Mouse (Mus musculus) gastrocnemius, adult 18-20 months (tissue): ENCODE data around the gene Sergef. TPM values are rescaled to one million over a fixed set of nuclear protein-coding genes. Genes with fewer than 3 reads are reported as not detected.
A peak's percentile ranks its signal among the peaks of the same experiment; 100 is the strongest.

Experiments used
- DNase-seq: peaks from one replicate; pipeline ENCODE4 v3.0.0; 2021; ENCODE audit warnings: low spot score
- total RNA-seq, 2 experiments: library from RNA; stranded (reverse); gene quantifications; 2 replicates each; pipeline ENCODE4 v1.2.3; 2021

Sergef gene
- total RNA-seq, 2 experiments from 2014 or later = 3.9 to 4.3 TPM

DNA sequence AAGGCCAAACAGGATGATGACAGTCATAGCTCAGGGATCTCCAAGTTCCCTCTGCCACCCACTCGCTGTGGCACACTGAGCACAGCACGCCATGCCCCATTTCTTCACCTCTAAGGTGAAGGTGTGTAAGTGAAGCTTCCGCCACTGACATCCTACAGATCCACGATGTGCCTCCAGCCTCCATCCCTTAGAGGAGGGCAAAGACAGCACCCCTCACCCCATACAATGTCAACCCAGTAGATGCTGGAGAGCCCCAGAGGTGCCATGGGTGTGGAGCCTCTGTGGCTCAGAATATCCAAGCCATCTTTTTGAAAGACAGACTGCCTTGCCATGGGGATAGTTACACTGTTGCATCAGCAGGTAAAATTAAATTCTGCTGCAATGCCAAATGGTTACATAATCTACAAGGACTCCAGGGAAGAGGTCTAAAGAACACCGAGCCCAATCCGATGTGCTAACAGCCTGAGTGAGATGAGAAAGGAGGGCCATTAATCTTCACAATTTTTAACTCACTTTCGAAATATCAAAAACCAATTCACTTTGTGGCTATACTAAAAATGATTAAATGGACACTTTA lies 23.1 kb downstream of the Sergef start:
- DNase-seq = peak; percentile 65

DNA sequence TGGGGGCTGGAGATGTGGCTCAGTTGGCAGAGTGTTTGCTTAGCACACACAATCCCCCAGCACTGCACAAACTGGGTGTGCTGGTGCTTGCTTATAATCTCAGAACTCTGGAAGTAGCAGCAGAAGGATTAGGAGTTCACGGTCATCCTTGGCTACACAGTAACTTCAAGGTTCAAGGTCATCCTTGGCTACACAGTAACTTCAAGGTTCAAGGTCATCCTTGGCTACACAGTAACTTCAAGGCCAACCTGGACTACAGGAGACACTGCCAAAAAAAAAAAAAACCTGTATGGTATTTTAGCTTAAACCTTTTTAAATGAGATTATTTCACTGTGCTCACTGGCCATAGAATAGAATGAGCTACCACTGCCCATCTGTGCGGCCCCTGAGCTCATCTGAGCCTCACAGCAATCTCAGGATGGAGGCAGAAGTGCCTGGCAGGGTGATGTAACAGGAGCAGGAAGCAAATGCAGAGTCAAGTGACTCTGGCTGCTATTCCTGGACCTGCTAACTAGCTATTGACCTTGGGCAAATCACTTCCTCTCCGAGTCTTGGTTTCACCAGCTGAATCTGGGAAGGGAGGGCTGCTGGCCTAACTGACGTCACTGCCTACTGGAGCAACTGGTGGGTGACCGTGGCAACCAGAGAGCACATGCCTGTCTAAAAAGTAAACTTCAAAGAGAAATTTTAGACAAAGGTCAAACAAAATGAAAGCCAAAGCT lies 24.2 kb downstream of the Sergef start:
- DNase-seq = peak; percentile 72

GRCm38 (mm10) chr7:46614263-46614662 lies 25.3 kb downstream of the Sergef start:
- no peak for DNase-seq

GRCm38 (mm10) chr7:46613091-46613490 lies 26.5 kb downstream of the Sergef start:
- DNase-seq = no peak

GRCm38 (mm10) chr7:46612421-46612937 lies 27.1 kb downstream of the Sergef start:
- DNase-seq = no peak

DNA sequence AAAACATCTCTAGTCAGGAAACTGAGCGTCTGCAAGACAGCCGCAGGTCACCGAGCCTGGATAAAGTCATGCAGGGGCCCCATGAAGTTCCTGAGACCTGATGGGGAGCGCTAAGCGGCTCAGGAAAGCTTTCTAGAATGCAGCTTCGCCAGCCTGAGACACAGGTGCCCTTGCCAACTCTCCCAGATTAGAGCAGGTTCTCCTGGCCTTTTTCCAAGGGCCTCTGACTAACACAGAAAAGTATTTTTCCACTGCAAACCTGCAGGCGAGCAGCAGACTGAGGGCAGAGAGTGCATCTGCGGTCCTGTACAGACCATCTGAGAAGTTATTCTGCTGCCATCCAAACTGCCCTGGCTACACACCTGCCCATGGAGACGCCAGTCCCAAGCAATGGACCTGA lies 27.6 kb downstream of the Sergef start:
- peak; percentile 52 for DNase-seq

- no peak for DNase-seq
Measured at GRCm38 (mm10) chr7:46609317-46609716, 30.3 kb downstream of the Sergef start.

DNA sequence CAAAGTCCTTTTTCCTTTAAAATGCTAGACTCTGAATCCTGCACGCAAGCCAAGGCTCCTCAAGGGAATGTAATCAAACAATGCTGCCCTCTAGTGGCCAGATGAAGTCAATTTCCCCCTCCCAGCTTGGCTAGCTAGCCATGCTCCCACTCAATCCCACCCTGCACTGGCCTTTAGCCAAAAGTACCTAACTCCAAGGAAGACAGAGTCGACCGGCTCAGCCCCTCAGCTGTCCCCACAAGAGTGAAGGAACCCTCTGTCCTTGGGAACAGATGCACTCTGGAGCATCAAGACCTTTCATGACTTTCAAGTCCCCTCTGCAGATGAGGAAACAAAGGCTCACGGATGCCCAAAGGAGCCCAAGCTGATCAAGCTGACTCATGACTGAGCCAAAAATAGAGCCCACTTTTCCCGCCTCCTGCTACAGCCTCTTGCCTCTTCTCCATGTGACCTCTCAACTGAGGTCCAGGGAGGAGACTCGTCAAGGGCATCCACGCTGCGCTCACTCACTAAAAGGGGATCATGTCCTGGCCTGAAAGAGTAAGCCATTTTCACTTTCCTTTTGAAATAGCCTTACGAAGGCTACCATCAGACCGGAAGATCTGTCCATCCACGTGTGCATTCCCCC lies 32.1 kb downstream of the Sergef start:
- DNase-seq = peak; percentile 68

GRCm38 (mm10) chr7:46607031-46607426 lies 32.6 kb downstream of the Sergef start:
- DNase-seq = no peak

DNA sequence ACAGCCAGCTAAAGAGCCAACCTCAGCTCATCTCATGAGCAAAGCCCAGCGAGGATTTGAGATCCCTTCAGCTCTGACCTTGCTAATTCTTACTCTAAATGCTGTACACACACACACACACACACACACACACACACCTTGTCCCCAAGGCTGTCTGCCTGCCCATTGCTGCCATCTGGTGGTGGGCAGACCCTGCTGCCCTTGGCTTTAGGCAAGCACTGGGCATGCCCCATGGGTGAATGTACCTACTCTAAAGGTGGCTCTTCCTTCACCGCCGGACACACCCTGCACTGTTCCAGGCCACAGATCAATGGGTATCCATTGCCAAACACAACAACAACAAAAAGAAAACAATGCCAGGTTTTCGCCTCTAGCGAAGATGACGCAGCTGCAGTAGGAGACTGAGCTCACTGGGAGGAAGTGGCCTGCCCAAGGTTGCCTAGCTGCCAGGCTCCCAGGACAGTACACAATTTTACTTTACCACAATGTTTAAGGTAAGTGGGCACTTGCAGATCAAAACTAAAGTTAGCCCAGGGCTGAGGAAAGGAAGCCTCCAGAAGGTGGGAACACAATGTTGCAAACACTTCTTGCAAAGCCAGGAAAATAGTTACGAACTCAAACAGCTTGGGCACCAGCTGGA lies 33.1 kb downstream of the Sergef start:
- DNase-seq = peak; percentile 73

DNA sequence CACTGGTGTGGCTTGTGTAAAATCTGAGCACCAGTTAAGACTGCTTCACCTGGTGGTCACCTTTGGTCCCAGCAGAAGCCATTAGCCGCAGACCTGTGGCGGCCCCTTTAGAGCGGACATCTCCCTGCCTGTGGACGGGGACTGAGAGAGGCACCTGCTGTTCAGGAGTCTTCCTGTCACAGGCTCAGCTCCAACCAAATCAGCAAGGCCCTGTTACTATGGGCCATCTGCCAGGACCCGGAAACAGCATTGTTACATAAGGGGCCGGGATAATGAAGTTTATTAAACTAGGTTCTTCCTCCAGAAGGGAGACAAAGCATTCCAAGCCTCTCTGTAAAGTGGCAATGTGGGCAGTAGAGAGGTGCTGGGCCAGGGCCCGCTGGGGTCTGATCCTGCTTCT lies 36.6 kb downstream of the Sergef start:
- no peak for DNase-seq

DNA sequence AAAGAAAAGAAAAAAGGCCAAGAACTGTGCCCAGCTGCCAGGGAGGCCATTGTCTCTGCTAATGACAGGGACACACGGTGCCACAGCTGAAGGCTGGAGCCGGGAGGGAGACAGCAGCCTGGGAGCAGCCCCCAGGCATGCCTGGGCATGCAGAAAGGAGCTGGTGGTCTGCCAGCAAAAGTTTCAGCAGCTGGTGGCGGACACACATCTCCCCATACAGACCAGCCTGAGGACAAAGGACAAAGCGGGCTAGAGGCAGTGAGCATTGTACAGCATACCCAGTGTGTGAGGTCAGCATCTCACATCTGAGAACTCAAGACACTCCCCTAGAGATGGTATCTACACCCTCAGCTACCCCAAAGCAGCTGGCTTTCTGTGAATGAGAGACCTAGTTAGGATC lies 37.5 kb downstream of the Sergef start:
- DNase-seq = no peak

DNA sequence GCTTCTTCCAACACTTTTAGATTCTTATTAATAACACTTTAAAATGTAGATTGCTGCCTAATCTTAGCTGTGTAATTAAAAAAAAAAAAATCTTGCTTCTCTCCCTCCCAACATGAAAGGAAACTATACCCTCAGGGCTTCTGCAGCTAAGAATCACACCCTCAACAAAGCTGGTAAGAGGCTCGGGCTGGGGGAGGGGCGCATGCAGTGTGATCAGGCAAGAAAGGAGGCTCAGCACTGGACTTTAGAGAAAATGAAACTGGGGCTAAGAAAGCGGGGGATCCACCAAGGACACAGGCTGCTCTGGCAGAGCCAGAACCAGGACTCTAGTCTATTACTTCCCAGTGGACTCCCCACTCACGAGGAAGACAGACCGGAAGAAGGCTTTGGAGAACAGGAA lies 38.5 kb downstream of the Sergef start:
- no peak for DNase-seq

DNA sequence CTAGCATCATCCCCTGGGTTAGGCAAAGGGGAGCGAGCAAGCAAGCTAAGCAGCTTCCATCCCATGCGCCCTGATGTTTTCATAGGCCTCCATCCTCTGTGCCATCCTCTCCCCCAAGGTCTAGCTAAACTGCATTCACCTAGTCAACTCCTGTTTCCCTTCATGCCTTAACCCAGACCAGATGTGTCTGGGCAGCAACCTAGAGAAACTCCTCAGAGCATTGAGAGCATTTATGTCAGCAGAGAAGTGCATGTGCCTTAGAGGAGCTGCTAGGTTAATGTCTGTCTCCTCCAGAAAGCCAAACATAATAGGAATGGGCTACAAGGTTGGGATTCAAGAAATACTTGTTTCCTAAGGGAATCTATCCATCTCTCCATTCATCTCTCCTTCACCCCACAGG lies 42.6 kb downstream of the Sergef start:
- no peak for DNase-seq

DNA sequence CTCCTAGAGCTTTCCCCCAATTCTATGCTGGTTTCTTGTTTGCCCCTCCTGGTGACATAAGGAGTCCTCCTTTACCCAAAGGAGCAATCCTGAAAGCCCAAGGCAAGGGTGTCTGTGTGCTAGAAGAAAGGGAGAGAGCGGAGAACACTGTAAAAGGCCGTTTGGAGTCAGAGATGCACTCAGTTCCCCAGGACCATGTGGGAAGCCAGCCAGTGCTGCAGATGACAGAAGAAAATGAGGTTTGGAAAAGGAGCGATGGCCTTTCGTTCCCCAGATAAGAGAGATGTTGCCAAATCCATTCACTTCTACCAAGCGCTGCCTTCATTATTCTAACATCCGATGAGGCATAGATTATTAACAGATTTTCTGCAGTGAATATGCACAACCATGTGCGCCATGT lies 48.1 kb downstream of the Sergef start:
- no peak for DNase-seq

- no peak for DNase-seq
Measured at GRCm38 (mm10) chr7:46589181-46589580, 50.4 kb downstream of the Sergef start.

- DNase-seq = no peak
Measured at GRCm38 (mm10) chr7:46588005-46588404, 51.6 kb downstream of the Sergef start.

DNA sequence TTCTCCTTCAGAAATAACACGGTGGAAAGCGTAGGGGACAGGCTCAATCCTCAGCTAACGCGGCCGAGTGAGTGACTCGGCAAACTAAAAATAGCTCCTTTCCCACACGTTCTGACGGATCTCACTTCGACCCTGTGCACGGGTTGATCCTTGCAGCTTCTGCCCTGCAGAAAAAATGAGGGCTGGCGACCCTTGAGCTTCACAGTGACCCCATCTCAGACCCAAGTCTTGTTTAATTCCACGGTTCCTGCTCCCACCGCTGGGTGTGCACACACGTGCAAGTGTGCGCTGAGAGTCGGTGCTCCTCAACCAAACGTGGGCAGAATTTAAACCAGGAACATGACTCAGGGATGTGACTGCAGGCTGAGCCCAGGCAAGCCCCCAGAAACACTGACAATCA lies 52.1 kb downstream of the Sergef start:
- peak; percentile 37 for DNase-seq

- no peak for DNase-seq
Measured at GRCm38 (mm10) chr7:46586621-46587216, 52.9 kb downstream of the Sergef start.

DNA sequence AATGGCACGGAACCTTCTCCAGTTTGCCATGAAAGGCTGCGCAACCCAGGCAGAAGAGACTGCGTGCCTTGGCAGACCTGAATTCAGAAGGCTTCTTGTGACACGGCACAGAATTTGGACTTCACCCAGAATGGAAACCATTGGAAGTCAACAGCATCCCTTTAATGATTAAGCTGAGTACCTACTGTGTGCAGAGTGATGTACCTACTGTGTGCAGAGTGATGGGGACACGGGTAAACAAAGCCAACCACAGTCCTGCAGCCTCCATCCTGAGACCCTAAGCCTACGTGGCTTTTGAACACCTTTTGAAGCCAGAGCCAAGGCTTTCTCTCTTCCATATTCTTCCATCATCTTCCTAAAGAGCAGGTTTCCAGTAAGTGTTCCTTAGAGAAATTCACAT lies 56.9 kb downstream of the Sergef start:
- DNase-seq = no peak

GRCm38 (mm10) chr7:46581358-46581930 lies 58.2 kb downstream of the Sergef start:
- no peak for DNase-seq
